Mouse (Mus musculus): ENCODE data around the gene Crct1. TPM values are rescaled to one million over a fixed set of nuclear protein-coding genes. Genes with fewer than 3 reads are reported as not detected.

The Crct1 gene
- polyA plus RNA-seq, 1 experiment from 2014 or later, result 1.5 TPM

Other genes starting within 250 kb of the Crct1 start
- gene Lce1i, start 236.8 kb downstream of the Crct1 start, polyA plus RNA-seq (2015; fragmentation: Nextera tagmentation; extraction: Ambion mirVana), result not detected in 2 replicates
- gene Lce1j, start 225.2 kb downstream of the Crct1 start, polyA plus RNA-seq (2015; fragmentation: Nextera tagmentation; extraction: Ambion mirVana), result not detected in 2 replicates
- not detected in 2 replicates for gene Lce1k, start 207.8 kb downstream of the Crct1 start, polyA plus RNA-seq (2015; fragmentation: Nextera tagmentation; extraction: Ambion mirVana)
- not detected in 2 replicates for gene Kprp, start 188.4 kb downstream of the Crct1 start, polyA plus RNA-seq (2015; fragmentation: Nextera tagmentation; extraction: Ambion mirVana)
- not detected in 2 replicates for gene Lce1l, start 164.4 kb downstream of the Crct1 start, polyA plus RNA-seq (2015; fragmentation: Nextera tagmentation; extraction: Ambion mirVana)
- gene 2310050C09Rik, start 145.5 kb downstream of the Crct1 start, polyA plus RNA-seq (2015; fragmentation: Nextera tagmentation; extraction: Ambion mirVana), result not detected in 2 replicates
- not detected in 2 replicates for gene Lce3a, start 89.5 kb downstream of the Crct1 start, polyA plus RNA-seq (2015; fragmentation: Nextera tagmentation; extraction: Ambion mirVana)
- gene Lce3b, start 82.7 kb downstream of the Crct1 start, polyA plus RNA-seq (2015; fragmentation: Nextera tagmentation; extraction: Ambion mirVana), result not detected in 2 replicates
- not detected in 2 replicates for gene Lce3c, start 71.2 kb downstream of the Crct1 start, polyA plus RNA-seq (2015; fragmentation: Nextera tagmentation; extraction: Ambion mirVana)
- not detected in 2 replicates for gene Lce3d, start 58.3 kb downstream of the Crct1 start, polyA plus RNA-seq (2015; fragmentation: Nextera tagmentation; extraction: Ambion mirVana)
- not detected in 2 replicates for gene Lce3e, start 48.6 kb downstream of the Crct1 start, polyA plus RNA-seq (2015; fragmentation: Nextera tagmentation; extraction: Ambion mirVana)
- not detected in 2 replicates for gene Lce3f, start 23.5 kb downstream of the Crct1 start, polyA plus RNA-seq (2015; fragmentation: Nextera tagmentation; extraction: Ambion mirVana)
- not detected in 2 replicates for gene Lce1m, start 3.4 kb upstream of the Crct1 start, polyA plus RNA-seq (2015; fragmentation: Nextera tagmentation; extraction: Ambion mirVana)
- gene Gm4858, start 53.1 kb upstream of the Crct1 start, polyA plus RNA-seq (2015; fragmentation: Nextera tagmentation; extraction: Ambion mirVana), result not detected in 2 replicates
- gene Crnn, start 129.1 kb upstream of the Crct1 start, polyA plus RNA-seq (2015; fragmentation: Nextera tagmentation; extraction: Ambion mirVana), result not detected in 2 replicates
- not detected in 2 replicates for gene Flg2, start 181.6 kb upstream of the Crct1 start, polyA plus RNA-seq (2015; fragmentation: Nextera tagmentation; extraction: Ambion mirVana)

Measured in midbrain, embryonic 16.5 days (tissue).